Mouse (Mus musculus) CD4-positive helper T cell, adult 2 months (primary cell): ENCODE results near the gene E030030I06Rik.
"Not testable (repeated sequence)": the region's sequence is repeated elsewhere in the genome, so short reads cannot be mapped to it uniquely, and the experiment has no call there.

Experiments used
- DNase-seq: peaks from one replicate; pipeline ENCODE4 v3.0.0-alpha.2; 2012; ENCODE audit warnings: low read depth, missing footprints, low spot score

E030030I06Rik gene

DNA sequence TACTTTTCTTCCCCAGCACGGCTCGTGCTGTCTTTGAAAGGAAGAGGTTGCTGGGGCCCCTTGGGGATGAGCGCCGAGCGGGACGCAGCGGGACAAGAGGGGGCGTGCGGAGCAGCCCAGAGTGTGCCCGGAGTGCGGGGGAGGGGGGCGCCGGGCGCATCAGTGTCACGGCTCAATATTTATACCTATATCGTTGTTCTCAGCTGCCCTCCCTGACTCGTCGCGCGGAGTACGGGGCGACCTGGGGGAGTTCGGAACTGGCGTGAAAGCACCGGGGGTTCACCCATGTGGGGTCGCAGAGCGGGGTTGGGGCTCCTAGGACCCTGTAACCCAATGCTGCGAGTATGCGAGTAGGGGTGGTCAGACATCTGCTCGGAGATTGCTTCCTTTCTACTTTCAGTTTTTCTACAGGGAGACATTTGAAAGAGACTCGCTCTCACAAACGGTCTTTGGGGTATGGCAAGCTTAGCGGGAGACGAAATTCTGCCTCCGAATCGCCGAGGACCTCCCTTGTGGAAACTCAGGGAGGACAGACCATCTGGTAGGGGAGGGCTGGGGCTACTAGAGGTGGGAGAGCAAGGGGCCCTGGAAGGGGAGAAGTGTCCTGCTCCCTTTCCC, at the start of gene E030030I06Rik:
Gene E030030I06Rik (minus strand): TSS at position 198 of the 618 bp plus-strand sequence.
- peak; percentile 48 for DNase-seq

DNA sequence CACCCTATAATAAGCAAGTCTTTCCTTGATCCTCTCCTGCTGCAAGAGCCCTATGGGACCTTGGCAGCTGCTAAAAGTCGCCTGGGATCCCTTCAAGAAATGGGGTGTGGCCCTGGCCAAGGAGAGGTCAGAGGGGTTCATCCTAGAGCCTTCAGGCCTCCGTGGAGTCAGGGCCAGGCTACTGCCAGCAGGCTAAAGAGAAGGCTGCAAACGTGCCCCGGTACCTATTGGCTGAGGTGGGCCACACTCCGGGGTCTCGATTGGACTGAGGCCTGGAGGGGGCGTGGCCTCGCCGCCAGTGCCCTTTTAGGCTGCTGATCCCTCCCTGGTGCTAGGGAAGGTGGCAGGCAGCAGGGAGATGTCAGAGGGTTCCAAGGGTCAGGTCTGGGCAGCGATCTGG, 42.0 kb upstream of the E030030I06Rik start:
- DNase-seq, result not testable (repeated sequence)

DNA sequence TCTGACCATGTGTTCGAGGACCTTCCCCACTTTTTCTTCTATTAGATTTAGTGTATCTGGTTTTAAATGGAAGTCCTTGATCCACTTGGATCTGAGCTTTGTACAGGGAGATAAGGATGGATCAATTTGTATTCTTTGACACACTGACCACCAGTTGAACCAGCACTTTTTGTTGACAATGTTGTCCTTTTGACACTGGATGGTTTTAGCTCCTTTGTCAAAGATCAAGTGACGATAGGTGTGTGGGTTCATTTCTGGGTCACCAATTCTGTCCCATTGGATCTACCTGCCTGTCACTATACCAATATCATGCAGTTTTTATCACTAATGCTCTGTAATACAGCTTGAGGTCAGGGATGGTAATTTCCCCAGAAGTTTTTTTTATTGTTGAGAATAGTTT, 27.4 kb upstream of the E030030I06Rik start:
- DNase-seq, result not testable (repeated sequence)

DNA sequence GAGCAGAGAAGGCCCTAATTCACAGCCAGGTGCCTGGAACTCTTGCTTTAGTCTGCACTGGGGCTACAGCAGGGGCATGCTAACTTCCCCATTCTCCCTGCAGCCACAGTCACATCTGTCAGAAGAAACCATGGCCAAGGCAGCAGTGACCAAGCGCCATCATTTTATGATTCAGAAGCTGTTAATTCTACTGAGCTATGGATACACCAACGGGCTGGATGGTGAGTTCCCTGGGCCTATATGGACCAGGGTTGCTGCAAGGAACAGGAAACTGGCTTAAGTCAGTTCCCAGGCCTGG, 25.1 kb upstream of the E030030I06Rik start:
- DNase-seq, result not testable (repeated sequence)

DNA sequence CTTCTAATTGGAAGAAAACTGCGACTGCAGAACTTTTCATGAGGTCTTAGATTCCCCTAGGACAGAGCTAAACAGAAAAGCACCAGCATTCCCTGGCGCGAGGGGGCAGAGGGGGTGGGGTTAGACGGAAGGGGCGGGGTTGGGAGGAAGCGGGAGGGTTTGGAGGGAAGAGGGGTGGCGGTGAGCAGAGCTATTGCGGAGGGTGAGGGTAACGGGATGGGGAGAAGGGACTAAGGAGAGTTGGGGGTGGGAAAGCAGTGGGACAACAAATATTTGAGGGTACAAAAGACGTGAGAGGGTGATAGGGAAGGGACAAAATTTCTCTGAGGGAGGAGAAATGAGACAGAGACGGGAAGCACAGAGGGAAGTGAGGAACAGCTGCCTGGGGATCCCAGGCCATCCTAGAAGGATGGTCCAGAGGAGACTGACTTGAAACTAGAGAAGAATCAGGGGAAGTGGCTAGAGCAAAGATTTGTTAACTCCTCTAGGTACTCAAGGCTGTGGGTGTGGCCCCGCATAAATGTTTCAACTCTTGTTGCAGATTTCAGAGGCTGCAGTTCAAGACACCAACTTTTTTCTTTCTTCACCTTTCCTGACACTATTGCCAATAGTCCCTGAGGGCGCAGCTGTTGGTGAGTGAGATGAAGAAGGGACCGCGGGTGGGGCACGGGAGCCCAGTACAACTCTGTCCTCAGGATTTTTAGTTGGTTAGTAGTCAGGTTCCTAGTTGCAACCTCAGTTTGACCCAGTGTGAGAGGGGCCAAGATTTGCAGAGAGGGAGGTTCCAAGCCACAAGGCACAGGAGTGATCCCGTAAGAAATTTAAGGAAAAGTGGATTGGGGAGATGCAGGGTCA, 24.5 kb upstream of the E030030I06Rik start:
- DNase-seq, result not testable (repeated sequence)

DNA sequence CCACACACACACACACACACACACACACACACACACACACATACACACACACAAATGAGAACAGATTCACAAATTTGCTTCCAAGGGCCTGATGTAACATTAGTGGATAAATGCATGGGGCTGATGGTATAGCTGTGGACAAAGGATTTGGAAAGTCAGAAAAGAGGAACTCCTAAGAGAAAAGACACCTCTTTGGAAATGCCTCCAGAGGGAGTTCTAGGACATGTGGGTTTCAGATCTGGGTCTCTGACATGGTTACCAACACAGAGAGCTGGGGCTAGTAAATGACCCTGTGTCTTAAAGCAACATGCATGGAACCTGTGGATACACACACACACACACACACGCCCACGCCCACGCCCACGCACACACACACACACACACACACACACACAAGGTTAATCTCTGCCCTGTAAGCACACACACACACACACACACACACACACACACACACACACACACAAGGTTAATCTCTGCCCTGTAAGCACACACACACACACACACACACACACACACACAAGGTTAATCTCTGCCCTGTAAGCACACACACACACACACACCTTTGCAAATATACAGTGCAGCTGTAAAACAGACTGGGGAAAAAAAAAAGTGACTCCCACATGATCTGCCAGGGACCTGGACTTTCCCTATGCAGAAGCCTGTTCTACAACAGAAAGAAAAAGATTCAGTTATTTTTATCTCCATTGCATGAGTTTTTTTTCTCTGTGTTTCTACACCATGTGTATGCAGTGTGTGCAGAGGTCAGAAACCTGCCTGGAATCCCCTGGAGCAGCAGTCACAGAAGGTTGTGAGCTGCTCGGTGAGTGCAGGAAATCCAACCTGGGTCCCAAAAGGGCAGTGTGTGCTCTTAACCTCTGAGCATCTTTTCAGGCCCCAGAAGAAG, 23.6 kb upstream of the E030030I06Rik start:
- not testable (repeated sequence) for DNase-seq

DNA sequence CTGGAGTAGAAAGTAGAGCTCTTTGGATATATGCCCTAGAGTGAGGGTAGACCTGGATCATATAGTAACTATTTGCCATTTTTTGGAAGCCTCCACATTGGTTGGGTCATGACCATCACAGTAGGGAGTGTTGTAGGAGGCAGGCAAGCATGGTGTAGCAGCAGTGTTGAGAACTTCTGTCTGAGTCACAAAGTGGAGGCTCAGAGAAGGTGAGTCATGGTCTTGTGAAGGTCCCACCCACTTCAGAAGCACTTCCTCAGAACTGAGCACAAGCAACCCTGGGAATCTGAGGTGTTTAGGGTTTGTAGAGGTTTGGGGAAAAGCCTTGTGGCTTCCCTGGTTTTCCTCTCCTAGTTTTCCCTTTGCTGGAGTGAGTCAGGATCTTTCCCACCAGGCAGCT, 20.0 kb upstream of the E030030I06Rik start:
- not testable (repeated sequence) for DNase-seq

DNA sequence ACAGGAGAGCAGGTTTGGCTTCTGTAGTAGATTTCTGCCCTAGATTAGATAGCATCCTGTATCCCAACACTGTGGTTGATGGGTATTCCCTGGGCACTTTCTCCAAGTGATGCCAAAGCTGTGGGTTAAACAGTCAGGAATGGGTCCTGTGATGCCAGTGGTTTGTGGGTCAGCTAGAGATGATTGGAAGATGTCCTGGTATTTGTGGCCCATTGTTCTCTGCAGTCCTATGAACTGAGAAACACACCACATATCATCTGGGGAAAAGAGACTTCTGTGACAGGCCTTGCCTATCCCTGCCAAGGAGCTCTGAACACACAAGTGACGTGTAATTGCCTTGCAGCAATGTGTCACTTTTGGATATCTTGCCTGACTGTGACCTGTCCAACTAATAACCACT, 18.0 kb upstream of the E030030I06Rik start:
- not testable (repeated sequence) for DNase-seq

DNA sequence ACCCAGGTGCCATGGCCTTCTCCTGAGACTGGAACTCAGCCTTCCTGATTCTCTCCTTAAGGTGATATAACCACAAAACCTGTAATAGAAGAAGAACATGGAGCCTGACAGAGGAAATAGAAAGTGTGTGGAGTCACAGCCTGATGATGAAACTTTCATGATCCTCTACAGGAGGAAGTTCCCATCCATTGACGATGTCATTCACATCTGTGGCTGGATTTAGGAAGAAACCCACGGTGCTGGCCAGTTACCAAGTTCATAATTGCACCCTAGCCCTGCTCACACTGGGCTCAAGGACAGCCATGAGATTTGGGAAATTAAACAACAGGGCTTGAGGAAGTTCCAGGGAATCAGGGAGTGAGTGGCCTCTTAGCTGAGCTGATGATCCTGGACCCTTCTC, 17.0 kb upstream of the E030030I06Rik start:
- not testable (repeated sequence) for DNase-seq

DNA sequence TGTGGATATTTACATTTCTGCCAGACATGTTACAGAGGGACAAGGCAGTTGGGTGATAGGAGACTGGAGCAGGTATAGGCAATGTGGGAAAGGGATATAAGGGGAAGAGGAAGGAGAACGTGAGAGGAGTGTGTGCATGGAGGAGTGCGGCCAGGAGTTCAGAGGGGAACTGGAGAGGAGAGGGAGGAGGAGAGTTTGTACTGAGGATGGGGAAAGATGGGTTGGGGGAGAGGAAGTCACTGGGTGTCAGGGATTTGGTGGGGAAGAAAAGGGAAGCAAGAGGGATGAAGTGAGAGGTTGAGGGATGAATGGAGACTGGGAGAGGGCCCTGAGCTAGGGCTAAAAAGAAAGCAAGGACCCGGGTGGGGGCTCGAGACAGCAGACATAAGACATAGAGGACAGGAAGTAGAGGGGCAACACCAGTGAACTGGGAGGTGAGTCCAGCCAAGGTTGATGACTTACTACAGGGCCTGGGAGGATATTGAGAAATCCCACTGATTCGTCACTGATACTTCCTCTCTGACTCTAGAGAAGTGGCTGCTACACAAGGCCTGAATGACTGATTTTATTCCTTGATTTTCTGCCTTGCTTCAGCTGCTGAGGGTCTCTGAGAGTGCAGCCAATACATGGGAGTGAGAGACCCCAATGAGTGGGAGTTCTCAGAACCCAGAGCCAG, 16.4 kb upstream of the E030030I06Rik start:
- DNase-seq, result not testable (repeated sequence)

DNA sequence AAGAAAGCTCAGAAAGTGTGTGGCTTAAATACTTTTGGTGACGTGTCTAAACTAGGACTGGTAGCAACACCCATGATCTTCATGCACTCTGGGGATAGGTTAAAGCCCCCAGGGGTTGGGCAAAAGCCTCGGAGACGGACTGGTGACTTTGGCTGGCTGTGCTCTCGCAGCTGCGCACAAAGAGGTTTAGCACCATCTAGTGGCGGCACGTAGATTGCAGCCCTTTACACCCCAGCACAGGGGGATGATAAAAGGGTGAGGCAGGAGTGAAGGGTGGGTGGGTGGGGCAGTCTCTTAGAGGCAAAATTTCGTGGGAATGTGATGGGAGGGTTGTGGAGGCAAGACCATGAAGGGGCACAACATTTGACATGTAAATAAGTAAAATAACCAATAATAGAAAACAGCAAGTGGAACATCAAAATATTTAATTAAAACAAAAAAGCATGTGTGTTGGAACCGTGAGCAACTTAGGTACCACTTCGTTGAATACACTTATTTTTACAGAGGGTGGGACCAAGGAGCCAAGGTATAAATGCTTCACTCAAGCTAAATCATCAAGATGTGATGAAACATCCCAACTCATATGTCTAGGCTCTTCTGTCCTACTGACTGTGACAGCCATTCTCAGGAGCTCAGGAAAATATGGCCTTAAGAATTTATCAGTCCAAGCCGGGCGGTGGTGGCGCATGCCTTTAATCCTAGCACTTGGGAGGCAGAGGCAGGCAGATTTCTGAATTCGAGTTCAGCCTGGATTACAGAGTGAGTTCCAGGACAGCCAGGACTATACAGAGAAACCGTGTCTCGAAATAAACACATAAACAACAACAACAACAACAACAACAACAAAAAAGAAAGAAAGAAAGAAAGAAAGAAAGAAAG, 14.9 kb upstream of the E030030I06Rik start:
- not testable (repeated sequence) for DNase-seq

DNA sequence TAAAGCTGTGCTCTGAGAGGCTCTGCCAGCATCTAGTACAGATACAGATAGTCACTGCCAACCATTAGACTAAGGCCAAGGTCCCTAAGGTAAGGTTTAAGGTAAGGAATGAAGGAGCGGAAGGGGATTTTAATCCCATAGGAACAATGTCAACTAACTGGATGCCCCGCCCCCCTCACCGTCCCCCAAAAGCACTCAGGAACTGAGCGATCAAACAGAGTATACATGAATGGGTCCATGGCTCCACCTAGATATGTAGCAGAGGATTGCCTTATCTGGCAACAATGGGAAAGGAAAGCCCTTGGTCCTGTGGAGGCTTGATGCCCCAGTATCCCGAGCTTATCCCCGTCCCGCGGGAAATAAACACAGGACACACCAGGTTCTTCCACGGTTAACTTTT, 14.2 kb upstream of the E030030I06Rik start:
- DNase-seq, result not testable (repeated sequence)

DNA sequence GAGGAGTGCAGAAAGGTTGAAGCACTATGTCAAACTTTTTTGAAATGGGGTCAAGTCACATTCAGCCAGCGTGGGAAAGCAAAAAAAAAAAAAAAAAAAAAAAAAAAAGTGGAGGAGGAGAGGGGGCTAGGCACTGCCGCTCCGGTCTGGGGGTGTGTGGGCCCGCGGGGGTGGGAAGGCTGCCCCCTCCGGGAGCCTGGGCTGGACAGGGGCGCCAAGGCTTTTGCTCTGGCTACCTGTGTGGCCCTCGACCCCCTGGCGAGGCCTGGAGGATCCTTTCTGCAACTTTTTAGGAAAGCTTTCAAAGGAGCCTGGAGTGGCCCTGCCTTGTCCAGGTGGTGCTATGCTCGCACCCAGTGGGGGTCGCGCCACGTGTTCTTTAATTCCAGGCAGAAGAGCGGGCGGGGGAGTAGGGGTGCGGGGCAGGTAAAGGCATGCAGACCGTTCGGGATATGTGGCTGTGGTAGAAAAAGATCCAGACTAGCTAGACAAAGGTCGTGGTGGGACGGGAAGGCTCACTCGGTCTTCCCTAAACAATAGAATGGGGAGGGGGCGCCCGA, 10.6 kb upstream of the E030030I06Rik start:
- no peak for DNase-seq

DNA sequence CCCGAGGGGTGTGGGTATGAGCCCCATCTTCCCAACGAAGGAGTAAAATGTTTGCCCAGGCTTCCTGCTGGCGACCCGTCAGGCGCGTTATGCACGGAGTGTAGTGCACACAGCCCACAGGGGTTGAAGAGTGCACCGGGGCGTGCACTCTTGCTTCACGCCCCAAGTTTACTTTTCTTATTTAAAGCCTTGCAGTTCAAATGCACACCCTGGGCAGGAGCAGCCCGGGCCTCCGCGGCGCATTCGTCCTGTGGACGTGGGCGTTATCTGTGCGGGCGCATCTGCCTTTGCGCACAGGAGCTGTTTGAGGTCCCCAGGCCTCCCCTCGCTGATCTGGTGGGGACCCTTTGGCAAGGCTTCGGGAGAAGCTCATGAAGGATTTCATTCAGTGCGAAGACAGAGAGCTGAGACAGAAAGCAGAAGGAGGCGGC, 10.1 kb upstream of the E030030I06Rik start:
- DNase-seq, result no peak

DNA sequence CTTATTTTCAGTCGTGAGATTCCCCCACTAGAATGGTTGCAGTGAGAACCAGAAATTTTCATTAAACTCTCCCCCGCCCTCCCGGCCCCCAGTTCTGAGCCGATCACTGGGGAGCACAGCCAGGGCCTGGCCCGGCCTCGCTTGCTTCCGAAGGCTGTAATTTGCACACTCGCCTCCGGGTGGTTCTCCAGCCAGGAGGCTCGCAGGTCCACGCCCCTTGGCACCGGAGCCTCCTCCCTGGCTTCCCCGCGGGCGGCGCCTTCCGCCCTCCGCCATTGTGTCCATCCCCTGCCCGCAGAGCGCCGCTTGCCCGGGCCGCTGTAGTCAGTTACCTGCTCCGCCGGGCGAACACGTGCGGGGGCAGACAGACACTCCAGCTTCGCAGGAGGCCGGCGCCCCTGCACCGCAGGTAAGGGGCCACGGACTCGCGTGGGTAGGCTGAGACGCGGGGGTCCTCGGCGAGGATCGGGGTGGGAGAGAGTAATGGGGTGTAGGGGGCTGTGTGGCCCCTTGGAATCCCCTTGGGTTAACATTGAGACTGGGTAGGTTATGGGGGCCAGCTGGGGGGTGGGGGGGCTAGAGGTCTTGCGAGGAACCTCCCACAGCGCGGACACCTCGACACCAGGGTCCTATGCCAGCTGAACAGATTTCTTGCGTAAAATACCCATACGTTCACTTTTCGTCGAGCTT, 9.4 kb upstream of the E030030I06Rik start, which contains the start of the genes Raet1e and H60b:
Gene Raet1e (plus strand): TSS at position 260 of the 690 bp plus-strand sequence.
Gene H60b (plus strand): TSS at position 277 of the 690 bp plus-strand sequence.
- peak; percentile 32 for DNase-seq

DNA sequence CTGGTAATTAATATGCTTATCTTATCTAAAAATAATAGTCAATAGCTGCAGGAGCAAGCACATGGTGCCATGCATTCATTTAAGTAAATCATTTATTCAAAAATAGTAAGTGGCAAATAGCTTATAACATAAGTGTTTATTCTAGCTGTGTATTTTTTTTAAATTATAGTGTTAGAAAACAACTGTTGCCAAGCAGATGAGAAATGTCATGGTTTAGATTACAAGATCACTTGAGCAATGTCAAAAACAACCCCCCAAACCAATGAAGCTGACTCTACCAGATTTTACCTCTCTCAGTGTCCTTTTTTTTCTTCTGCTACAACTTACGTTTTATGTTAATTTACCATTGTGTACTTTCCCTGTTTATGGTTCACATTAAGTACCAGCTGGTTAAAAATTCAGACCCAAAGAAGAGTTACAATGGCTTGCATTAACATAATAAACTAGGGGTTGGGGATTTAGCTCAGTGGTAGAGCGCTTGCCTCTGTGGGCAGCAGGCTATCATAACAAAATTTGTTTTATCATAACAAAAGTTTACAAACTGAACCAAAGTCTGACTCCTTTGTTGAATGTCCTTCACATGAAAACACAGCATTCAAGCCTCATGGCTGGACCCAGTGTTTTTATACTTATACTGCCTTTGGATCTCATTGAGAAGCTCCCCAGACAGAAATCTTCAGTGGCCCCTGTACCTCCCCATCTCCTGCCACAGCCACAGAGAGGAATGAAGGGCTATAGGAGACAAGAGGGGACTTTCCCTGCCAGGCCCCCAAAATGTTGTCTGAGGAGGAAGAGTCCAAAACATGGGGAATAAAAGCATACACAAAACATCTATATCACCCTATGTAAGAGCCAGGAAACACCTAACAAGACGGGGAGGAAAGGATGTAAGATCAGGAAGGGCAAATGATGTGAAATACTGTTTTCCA, 6.1 kb upstream of the E030030I06Rik start:
- no peak for DNase-seq

DNA sequence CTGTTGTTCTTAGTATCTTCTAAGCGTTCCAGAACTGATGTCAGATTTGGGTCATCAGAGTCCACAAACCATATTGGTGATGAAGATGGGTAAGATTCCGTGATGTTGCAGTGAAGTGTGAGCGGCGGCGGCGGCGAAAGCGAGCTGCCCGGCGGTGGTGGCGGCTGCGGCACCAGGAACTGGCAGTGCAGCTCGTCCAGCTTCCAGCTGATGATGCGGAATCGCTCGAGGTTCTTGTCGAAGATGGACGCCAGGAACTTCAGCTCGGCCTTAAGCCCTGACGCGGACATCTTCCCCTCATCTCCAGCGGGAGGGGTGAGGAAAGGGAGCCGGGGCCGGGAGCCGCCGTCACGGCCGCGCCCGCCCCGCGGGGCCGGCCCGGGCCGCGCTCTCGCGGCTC, 5.1 kb upstream of the E030030I06Rik start:
- not testable (repeated sequence) for DNase-seq

DNA sequence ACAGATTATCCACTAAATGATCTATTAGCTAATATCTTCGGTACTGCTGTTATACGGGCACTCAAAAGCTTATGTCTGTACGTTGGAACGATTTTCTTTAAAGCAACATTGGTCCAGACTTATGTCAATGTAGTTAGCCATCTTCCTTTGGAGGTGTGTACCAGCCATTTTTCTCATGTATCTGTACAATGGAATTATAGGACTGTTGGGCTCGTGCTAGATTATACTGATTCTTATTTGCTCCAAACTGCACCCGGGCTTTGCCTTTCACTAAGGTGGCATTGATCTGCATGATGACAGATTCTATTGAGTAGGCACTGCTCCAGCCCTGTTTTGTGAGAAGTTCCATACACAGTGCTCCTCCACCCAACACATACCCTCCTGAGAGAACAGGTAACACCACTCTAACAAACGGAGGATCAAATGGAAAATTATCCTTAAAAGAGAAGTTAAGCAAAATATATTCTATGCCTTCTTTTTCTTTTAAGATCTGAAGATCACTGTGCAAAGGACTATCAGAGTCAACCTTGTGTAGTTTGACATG, 4.1 kb upstream of the E030030I06Rik start:
- not testable (repeated sequence) for DNase-seq
